Mouse (Mus musculus) heart, postnatal 25 days (tissue): ENCODE data around the gene Krt8. TPM values are rescaled to one million over a fixed set of nuclear protein-coding genes. Genes with fewer than 3 reads are reported as not detected.
A peak's percentile ranks its signal among the peaks of the same experiment; 100 is the strongest.

Source experiments
- DNase-seq: peaks from one replicate; pipeline ENCODE4 v3.0.0; 2022; ENCODE audit warnings: low spot score
- intact Hi-C: fragments of 180-260 bp; cut with DNase I; formaldehyde crosslinking; loops from one replicate; pipeline ENCODE4 v1.15.1; 2025
- total RNA-seq, 2 experiments: library from RNA; stranded (reverse); gene quantifications; 2 replicates each; pipeline ENCODE4 v1.2.3; 2021

The Krt8 gene
- total RNA-seq, 2 experiments from 2014 or later: 2.5 to 2.7 TPM

- intact Hi-C loops: loop anchor here (10.0 kb wide), 2 partner anchors 244 to 736 kb away; no protein-coding TSS in a partner anchor
- no peak for DNase-seq
Measured at GRCm38 (mm10) chr15:101980849-101981248, 23.4 kb downstream of the Krt8 start.

GRCm38 (mm10) chr15:101977043-101977726, 27.1 kb downstream of the Krt8 start:
- intact Hi-C loops: no loop called here
- DNase-seq: peak; percentile 91

DNA sequence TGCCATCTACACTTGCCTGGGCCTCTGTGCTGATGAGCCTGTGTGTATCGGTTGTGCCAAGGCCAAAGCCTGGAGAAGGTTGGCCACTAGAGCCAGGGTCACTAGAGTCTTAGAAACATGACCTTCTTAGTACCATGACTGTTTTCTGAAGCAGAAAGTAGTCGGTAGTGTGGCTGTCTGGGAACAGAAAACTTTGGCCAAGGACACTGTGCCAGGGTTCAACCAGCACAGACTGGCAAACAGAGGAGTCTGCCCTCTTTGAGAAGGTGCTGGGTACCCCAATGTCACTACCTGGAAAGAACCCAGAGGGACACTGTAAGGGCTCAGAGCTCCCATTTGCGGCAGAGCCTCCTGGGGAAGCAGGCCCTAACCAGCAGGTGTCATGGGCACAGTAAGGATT, 27.6 kb downstream of the Krt8 start:
- intact Hi-C loops: no loop called here
- no peak for DNase-seq

GRCm38 (mm10) chr15:101976023-101976422, 28.3 kb downstream of the Krt8 start:
- intact Hi-C loops: no loop called here
- DNase-seq: peak; percentile 70

- intact Hi-C loops: loop anchor here (5.0 kb wide), 1 partner anchor 637 kb away; no protein-coding TSS in a partner anchor
- no peak for DNase-seq
Measured at GRCm38 (mm10) chr15:101974083-101974845, 30.0 kb downstream of the Krt8 start.

DNA sequence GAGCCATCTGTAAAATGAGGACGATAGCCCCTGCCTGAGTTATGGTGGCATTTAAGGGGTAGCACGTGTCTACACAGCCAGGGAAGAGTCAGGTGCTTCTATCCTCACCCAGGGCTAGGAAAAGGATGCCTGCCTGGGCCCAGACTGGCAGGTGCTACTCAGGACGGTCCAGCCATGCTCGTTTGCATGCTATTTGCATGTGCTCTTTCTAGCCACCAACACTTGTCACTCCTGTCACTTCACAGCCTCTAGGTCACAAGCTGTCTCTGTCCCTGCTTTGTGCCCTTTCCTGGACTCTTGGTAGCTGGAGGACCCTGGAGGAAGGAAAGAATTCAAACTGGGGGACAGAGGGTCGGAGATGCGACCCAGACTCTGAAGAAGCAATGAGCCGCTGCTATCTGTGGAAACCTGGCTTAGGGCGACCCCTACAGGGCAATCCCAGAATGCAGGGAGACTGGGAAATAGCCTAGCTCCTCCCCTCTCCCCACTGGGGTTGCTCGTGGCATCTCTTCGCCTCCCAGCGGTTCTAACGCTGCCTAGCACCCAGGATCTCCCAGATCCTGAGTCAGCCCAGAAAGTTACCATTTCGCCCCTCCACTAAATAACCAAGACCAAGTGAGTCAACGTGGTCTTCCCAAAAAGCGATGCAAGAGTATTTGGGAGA, 30.7 kb downstream of the Krt8 start:
- intact Hi-C loops: loop anchor here (1.0 to 5.0 kb wide), 3 partner anchors 201 to 636 kb away; no protein-coding TSS in a partner anchor
- peak; percentile 79 for DNase-seq

- intact Hi-C loops: loop anchor here (5.0 kb wide), 1 partner anchor 633 kb away; no protein-coding TSS in a partner anchor
- DNase-seq: no peak
Measured at GRCm38 (mm10) chr15:101970536-101970935, 33.7 kb downstream of the Krt8 start.

GRCm38 (mm10) chr15:101966808-101967207, 37.5 kb downstream of the Krt8 start:
- intact Hi-C loops: no loop called here
- no peak for DNase-seq

GRCm38 (mm10) chr15:101958891-101959290, 45.4 kb downstream of the Krt8 start:
- intact Hi-C loops: loop anchor here (5.0 kb wide), 1 partner anchor 92 kb away; the partner anchor contains the start of gene Krt77
- DNase-seq: no peak

DNA sequence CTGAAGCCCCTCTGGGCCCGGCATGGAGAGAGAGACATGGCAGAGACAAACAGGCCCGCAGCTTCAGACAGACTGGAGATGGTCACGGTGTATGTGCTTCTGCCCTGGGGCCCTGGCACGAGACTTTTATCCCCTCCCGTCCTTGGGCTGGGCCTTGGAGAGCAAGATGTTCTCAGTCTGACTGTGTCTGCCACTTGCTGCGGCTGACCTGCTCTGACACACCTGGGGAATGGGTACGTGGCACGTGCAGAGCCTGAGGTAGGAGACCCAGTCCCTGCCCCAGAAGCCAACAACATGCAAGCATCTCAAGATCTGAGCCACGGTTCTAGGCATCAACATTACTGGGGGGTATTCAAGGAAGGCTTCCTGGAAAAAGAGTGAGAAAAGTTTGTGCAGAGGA, 50.1 kb downstream of the Krt8 start, which contains the start of gene Krt78:
Gene Krt78 (minus strand): TSS at position 101 of the 400 bp plus-strand sequence.
- intact Hi-C loops: no loop called here
- no peak for DNase-seq

- intact Hi-C loops: no loop called here
- no peak for DNase-seq
Measured at GRCm38 (mm10) chr15:101952733-101953474, 51.4 kb downstream of the Krt8 start.

Other genes with a start within 250 kb of the Krt8 start
- not detected for gene Krt72, start 218.0 kb downstream of the Krt8 start, total RNA-seq
- not detected for gene Krt73, start 202.1 kb downstream of the Krt8 start, total RNA-seq
- not detected for gene Krt2, start 186.3 kb downstream of the Krt8 start, total RNA-seq
- not detected for gene Krt1, start 153.7 kb downstream of the Krt8 start, total RNA-seq
- gene Krt77, start 134.8 kb downstream of the Krt8 start, total RNA-seq: not detected
- not detected for gene Krt76, start 111.6 kb downstream of the Krt8 start, total RNA-seq
- not detected for gene Krt4, start 79.7 kb downstream of the Krt8 start, total RNA-seq
- not detected for gene Krt79, start 64.2 kb downstream of the Krt8 start, total RNA-seq
- not detected for gene Krt78, start 50.2 kb downstream of the Krt8 start, total RNA-seq
- gene Krt18, start 23.7 kb upstream of the Krt8 start, total RNA-seq: 1 to 10 TPM; 3.7 to 4.9 TPM
- 100 to 1,000 TPM; 131 to 144 TPM for gene Eif4b, start 69.3 kb upstream of the Krt8 start, total RNA-seq
- gene Tns2, start 95.9 kb upstream of the Krt8 start, total RNA-seq: 100 to 1,000 TPM in 1 of 2 experiments, 10 to 100 TPM in 1; 98.6 to 118 TPM
- 10 to 100 TPM; 13.2 to 15.1 TPM for gene Spryd3, start 131.8 kb upstream of the Krt8 start, total RNA-seq
- gene Igfbp6, start 139.9 kb upstream of the Krt8 start, total RNA-seq: 10 to 100 TPM; 38.3 to 43.6 TPM
- under 1 TPM in 1 of 2 experiments, not detected in 1; 0.11 TPM for gene Soat2, start 146.0 kb upstream of the Krt8 start, total RNA-seq
- gene Zfp740, start 198.8 kb upstream of the Krt8 start, total RNA-seq: 10 to 100 TPM; 34.0 to 35.2 TPM
- gene Csad, start 200.2 kb upstream of the Krt8 start, total RNA-seq: 10 to 100 TPM; 15.7 to 16.3 TPM
- 1 to 10 TPM; 1.3 TPM for gene Itgb7, start 227.5 kb upstream of the Krt8 start, total RNA-seq